Mouse (Mus musculus): ENCODE data around the gene Pelo. TPM values are rescaled to one million over a fixed set of nuclear protein-coding genes. Genes with fewer than 3 reads are reported as not detected.

Pelo gene
- polyA plus RNA-seq, 1 experiment from 2014 or later, result 7.0 TPM

DNA sequence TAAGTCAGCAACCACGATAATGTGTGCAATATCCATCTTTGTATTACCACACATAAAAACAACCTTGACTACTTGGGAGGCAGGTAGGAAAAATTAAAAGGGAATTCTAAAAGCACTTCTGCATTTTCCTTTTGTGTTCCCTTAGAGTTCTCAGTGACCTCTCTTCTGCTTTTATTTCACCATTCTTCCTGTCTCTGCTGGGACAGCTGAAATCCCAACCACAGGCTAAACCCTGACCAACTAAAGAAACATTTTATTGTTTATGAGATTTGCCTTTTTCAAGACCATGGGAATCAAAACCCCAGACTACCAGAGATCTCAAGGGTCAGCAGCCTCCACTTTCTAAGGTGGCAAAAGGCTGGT is 22.0 kb downstream of the Pelo start:
- no peak for ATAC-seq (ENCODE audit: low FRiP score, low TSS enrichment)
- WGBS, result 88% methylated on average over 1 of the region's 1 CpGs
- no peaks in the 10 kb centered on the region for H3K27me3 ChIP-seq (ENCODE audit: control insufficient read depth, insufficient read depth, low read length)
- H3K4me3 ChIP-seq (ENCODE audit: low read length), result no peak overlapping the region
- 0 out of 2 replicates have a peak overlapping the region, but pooled peaks have one; percentile 47 for H3K27ac ChIP-seq (ENCODE audit: low read depth, low read length)
- H3K4me1 ChIP-seq (ENCODE audit: control insufficient read depth, insufficient read depth, low read length), result peaks cover 4% of the 10 kb centered on the region; the same call in 1 of the 2 replicates
- no peak overlapping the region for H3K4me2 ChIP-seq (replicated peaks; ENCODE audit: low read depth, low read length)
- no peaks in the 10 kb centered on the region for H3K36me3 ChIP-seq (ENCODE audit: control insufficient read depth, insufficient read depth, low read length)
- H3K9me3 ChIP-seq (ENCODE audit: control insufficient read depth, low read length), result no peaks in the 10 kb centered on the region
- no peak overlapping the region for H3K9ac ChIP-seq (ENCODE audit: low read depth, low read length)

DNA sequence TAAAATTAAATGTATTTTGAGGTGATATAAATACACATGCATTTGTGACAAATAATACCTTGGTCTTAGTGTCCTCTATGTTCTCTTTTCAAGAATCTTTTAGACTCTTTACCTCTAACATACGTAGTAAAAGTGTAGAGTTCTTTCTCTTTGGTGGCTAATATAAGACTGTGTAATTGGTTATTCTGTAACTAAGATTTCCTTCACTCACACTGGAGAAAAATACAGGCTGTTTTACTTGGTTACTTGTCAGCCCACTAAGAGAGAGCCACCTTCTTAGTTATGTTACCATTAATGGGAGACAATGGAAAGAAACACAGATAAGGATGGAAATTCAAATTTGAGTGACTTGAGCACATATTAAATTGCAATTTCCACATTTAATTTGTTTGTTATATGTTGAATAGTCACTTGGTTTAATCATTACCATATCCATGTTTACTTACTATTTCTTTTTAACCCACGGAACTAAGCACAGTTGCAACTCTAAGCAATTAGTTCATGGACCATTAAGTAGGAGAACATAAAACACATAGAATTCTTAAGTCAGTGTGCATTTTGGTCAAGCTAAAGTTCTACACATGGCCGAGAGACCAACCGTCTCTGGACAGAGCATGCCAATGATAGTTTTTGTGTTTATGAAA is 22.5 kb downstream of the Pelo start:
- peak; percentile 78; the same call in 1 of the 2 replicates for ATAC-seq (ENCODE audit: low FRiP score, low TSS enrichment)
- no peaks in the 10 kb centered on the region for H3K36me3 ChIP-seq (ENCODE audit: control insufficient read depth, insufficient read depth, low read length)
- no peak overlapping the region for H3K4me3 ChIP-seq (ENCODE audit: low read length)
- 64% methylated on average over 4 of the region's 4 CpGs for WGBS
- H3K4me2 ChIP-seq (replicated peaks; ENCODE audit: low read depth, low read length), result no peak overlapping the region
- no peak overlapping the region for H3K9ac ChIP-seq (ENCODE audit: low read depth, low read length)
- no peaks in the 10 kb centered on the region for H3K27me3 ChIP-seq (ENCODE audit: control insufficient read depth, insufficient read depth, low read length)
- H3K4me1 ChIP-seq (ENCODE audit: control insufficient read depth, insufficient read depth, low read length), result peaks cover 4% of the 10 kb centered on the region; the same call in 1 of the 2 replicates
- no peak overlapping the region for H3K27ac ChIP-seq (ENCODE audit: low read depth, low read length)
- H3K9me3 ChIP-seq (ENCODE audit: control insufficient read depth, low read length), result no peaks in the 10 kb centered on the region

- Histone ChIP-seq H3K9ac (ENCODE audit: low read depth, low read length) (no peak overlapping the region), H3K4me2 (replicated peaks; ENCODE audit: low read depth, low read length) (no peak overlapping the region), H3K27me3 (ENCODE audit: control insufficient read depth, insufficient read depth, low read length) (no peaks in the 10 kb centered on the region), H3K4me1 (ENCODE audit: control insufficient read depth, insufficient read depth, low read length) (peaks cover 4% of the 10 kb centered on the region; the same call in 1 of the 2 replicates), H3K4me3 (ENCODE audit: low read length) (no peak overlapping the region), H3K27ac (ENCODE audit: low read depth, low read length) (no peak overlapping the region), H3K9me3 (ENCODE audit: control insufficient read depth, low read length) (no peaks in the 10 kb centered on the region), H3K36me3 (ENCODE audit: control insufficient read depth, insufficient read depth, low read length) (no peaks in the 10 kb centered on the region)
- WGBS, result 81% methylated on average over 5 of the region's 5 CpGs
- no peak for ATAC-seq (ENCODE audit: low FRiP score, low TSS enrichment)
Observed at GRCm38 (mm10) chr13:115057555-115057954, 32.4 kb downstream of the Pelo start.

DNA sequence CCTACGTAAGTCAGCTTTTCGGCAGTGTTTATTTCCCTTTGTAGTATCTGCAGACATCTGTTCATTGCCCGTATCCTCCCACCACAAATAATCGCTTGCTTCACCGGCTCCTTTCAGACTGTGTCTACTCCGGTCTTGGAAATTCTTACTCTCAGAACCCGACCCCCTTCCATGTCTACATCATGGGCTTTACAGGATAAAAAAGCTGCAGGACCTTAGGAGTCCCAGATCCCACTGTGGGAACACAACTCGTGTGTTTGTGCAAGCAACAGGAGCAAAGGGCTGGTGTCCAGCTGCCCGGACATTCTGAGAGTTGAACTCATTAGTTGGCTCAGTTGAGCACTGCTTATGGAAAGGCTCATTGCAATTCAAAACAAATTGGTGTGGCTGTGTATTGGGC is 35.2 kb downstream of the Pelo start:
- Histone ChIP-seq H3K9ac (ENCODE audit: low read depth, low read length) (no peak overlapping the region), H3K27ac (ENCODE audit: low read depth, low read length) (no peak overlapping the region), H3K4me1 (ENCODE audit: control insufficient read depth, insufficient read depth, low read length) (peaks cover 7% of the 10 kb centered on the region; the same call in 1 of the 2 replicates), H3K36me3 (ENCODE audit: control insufficient read depth, insufficient read depth, low read length) (no peaks in the 10 kb centered on the region), H3K4me3 (ENCODE audit: low read length) (no peak overlapping the region), H3K27me3 (ENCODE audit: control insufficient read depth, insufficient read depth, low read length) (no peaks in the 10 kb centered on the region), H3K9me3 (ENCODE audit: control insufficient read depth, low read length) (no peaks in the 10 kb centered on the region), H3K4me2 (replicated peaks; ENCODE audit: low read depth, low read length) (peak overlapping the region; percentile 25)
- peak; percentile 76 for ATAC-seq (ENCODE audit: low FRiP score, low TSS enrichment)
- 3% methylated on average over 9 of the region's 9 CpGs for WGBS

GRCm38 (mm10) chr13:115052568-115052967 is 37.4 kb downstream of the Pelo start:
- H3K9me3 ChIP-seq (ENCODE audit: control insufficient read depth, low read length), result no peaks in the 10 kb centered on the region
- ATAC-seq (ENCODE audit: low FRiP score, low TSS enrichment), result no peak
- no peak overlapping the region for H3K27ac ChIP-seq (ENCODE audit: low read depth, low read length)
- no peaks in the 10 kb centered on the region for H3K27me3 ChIP-seq (ENCODE audit: control insufficient read depth, insufficient read depth, low read length)
- no peaks in the 10 kb centered on the region for H3K36me3 ChIP-seq (ENCODE audit: control insufficient read depth, insufficient read depth, low read length)
- 64% methylated on average over 7 of the region's 7 CpGs for WGBS
- H3K4me2 ChIP-seq (replicated peaks; ENCODE audit: low read depth, low read length), result no peak overlapping the region
- peaks cover 7% of the 10 kb centered on the region; the same call in 1 of the 2 replicates for H3K4me1 ChIP-seq (ENCODE audit: control insufficient read depth, insufficient read depth, low read length)
- H3K9ac ChIP-seq (ENCODE audit: low read depth, low read length), result no peak overlapping the region
- no peak overlapping the region for H3K4me3 ChIP-seq (ENCODE audit: low read length)

DNA sequence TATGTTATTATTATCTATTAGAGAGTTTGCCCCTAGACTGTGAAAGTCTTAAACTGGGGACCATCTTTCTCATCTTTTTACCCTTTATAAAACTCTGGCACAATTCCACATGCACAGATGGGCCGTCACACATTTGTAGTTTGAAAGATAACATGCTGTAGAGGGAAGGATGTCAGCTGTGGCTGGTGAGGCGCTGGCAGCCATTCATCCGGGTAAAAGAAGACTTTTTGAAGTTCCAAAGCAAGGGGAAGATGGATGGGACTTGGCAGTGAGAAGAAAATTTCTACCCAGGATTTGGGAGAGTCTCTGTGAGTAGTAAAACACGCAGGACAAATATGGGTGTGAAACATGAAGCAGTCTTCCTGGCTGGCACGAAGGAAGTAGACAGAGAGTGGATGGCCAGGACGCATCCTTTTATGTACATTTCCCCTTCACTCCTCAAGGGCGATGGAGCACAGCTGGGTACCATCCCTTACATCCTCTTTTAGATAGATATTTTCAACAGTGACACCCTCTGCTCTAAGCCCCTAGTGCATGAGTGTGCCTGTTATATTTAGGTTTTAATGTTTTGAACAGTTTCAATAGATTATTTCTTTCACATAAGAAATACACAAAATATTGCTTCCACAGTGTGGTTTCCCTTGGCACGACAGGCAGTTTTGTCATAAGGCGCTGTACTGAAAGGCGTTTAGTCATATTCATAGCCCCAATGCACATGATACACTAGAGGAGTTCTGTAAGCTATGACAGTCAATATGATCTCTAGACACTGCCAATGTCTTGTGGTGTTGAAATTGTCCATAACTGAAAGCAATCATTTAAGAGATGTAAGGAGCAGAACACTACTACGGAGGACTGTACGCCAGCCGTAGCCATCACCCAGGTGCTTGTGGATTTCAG is 39.1 kb downstream of the Pelo start:
- Histone ChIP-seq H3K4me1 (ENCODE audit: control insufficient read depth, insufficient read depth, low read length) (peaks cover 7% of the 10 kb centered on the region; the same call in 1 of the 2 replicates), H3K4me3 (ENCODE audit: low read length) (no peak overlapping the region), H3K36me3 (ENCODE audit: control insufficient read depth, insufficient read depth, low read length) (no peaks in the 10 kb centered on the region), H3K9me3 (ENCODE audit: control insufficient read depth, low read length) (no peaks in the 10 kb centered on the region), H3K4me2 (replicated peaks; ENCODE audit: low read depth, low read length) (no peak overlapping the region), H3K27me3 (ENCODE audit: control insufficient read depth, insufficient read depth, low read length) (no peaks in the 10 kb centered on the region), H3K9ac (ENCODE audit: low read depth, low read length) (no peak overlapping the region), H3K27ac (ENCODE audit: low read depth, low read length) (no peak overlapping the region)
- WGBS, result 67% methylated on average over 13 of the region's 13 CpGs
- no peak for ATAC-seq (ENCODE audit: low FRiP score, low TSS enrichment)

DNA sequence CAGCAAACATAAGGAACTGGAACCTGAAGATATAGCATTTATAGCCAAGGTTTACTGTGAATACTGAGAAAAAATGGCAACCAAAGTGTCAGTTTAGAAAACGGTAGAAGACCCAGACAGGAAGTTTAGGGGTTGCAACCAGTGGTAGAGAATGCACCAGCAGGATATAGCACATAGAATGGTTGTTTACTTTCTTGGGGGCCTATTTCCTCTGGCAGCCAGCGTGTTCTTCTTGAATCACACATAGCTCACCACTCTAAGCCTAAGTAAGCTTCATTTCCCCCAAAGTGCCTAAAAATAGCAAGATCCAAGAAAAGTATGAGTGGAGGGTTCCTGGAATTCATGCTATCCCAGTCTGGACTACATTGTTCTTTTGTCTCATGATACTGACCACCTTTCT is 47.3 kb downstream of the Pelo start:
- 53% methylated on average over 2 of the region's 2 CpGs for WGBS
- no peaks in the 10 kb centered on the region for H3K9me3 ChIP-seq (ENCODE audit: control insufficient read depth, low read length)
- H3K4me3 ChIP-seq (ENCODE audit: low read length), result no peak overlapping the region
- H3K4me2 ChIP-seq (replicated peaks; ENCODE audit: low read depth, low read length), result no peak overlapping the region
- H3K9ac ChIP-seq (ENCODE audit: low read depth, low read length), result no peak overlapping the region
- H3K36me3 ChIP-seq (ENCODE audit: control insufficient read depth, insufficient read depth, low read length), result no peaks in the 10 kb centered on the region
- no peak overlapping the region for H3K27ac ChIP-seq (ENCODE audit: low read depth, low read length)
- no peaks in the 10 kb centered on the region for H3K27me3 ChIP-seq (ENCODE audit: control insufficient read depth, insufficient read depth, low read length)
- H3K4me1 ChIP-seq (ENCODE audit: control insufficient read depth, insufficient read depth, low read length), result no peaks in the 10 kb centered on the region
- no peak for ATAC-seq (ENCODE audit: low FRiP score, low TSS enrichment)
